Mouse (Mus musculus): ENCODE measurements at regions not wholly inside any gene's neighbourhood (a gene's known extent, or its start where the extent isn't known, plus 50 kb on each side); places are given as distances from the start of the nearest gene placed in this dataset.
A peak's percentile ranks its signal among the peaks of the same experiment; 100 is the strongest.

GRCm38 (mm10) chr6:13305873-13306272, 81.1 kb upstream of the Vwde start:
- DNase-seq (ENCODE audit: low read depth, low spot score), result no peak

DNA sequence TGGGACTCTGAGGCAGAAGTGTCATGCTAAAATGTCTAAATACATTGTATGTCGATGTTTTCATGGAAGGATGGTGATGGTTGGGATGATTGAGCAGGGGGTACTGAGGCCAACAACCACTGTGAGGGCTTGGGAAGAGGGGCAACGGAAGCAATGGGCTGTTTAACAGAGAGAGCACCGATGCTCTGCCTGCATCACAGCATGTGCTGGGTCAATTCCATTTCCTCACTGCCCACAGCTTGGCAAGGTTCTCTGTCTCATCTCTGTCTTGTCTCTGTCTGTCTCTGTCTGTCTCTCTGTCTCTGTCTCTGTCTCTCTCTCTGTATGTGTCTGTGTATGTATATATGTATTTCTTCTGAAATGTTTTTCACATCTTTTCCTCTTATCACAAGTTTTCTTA, 73.4 kb upstream of the Vwde start:
- DNase-seq (ENCODE audit: low read depth, low spot score), result no peak

GRCm38 (mm10) chr6:13297110-13297509, 72.3 kb upstream of the Vwde start:
- no peak for DNase-seq (ENCODE audit: low read depth, low spot score)

- DNase-seq (ENCODE audit: low read depth, low spot score), result no peak
These were observed 71.3 kb upstream of the Vwde start for GRCm38 (mm10) chr6:13296041-13296440.

DNA sequence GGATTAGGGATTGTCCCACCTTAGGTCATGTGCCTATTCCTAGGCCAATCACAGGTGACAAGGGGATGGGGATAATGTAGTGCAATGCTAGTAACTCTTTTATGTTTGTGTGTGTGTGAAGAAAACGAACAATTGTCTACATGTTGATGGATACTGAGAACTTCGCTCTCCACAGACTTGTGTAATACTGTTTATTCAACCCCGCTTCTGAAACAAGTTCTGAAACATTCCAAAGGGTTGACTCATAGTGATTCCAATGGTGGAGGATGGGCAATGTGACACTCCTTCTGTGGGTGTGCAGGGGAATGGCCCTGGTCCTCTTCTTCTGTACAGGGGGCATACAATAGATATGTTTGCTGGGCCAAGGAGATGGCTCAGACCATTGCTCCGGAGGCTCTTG, 69.6 kb upstream of the Vwde start:
- no peak for DNase-seq (ENCODE audit: low read depth, low spot score)

DNA sequence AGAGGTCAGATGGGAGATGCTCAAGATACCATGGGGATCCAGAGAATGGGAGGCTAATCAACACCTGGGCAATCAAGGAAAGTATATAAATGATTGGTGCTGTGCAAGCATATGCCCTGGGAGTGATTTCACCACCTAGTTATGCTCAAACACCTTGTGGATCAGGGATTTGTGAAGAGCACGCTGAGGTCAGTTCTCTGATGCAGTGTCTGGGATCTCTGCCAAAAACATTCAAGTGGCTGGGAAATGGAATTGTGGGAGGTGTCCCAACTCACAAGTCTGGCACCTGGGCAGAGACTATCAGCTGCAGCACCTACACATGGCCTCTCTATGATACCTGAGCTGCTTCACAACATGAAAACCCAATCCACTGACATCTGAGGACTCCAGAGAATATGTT, 63.7 kb upstream of the Vwde start:
- no peak for DNase-seq (ENCODE audit: low read depth, low spot score)

DNA sequence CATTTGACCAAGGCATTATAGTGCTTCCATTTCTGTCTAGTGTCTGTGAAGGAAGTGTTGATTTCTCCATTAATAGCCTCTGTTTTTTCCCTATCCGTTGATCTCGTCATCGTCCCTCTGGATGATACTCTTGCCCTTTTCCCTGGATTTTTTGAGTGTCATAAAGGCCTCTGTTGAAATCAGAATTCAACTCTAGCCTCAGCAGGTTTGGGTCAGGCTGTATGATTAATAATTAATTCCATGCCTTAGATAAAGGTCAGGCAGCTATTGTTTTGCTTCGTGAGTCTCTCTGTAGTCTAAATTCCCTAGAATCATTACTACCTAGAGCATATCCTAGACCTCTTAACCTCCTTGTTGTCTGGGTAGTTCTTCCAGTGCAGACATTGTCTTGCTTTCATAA, 63.0 kb upstream of the Vwde start:
- DNase-seq (ENCODE audit: low read depth, low spot score), result no peak

DNA sequence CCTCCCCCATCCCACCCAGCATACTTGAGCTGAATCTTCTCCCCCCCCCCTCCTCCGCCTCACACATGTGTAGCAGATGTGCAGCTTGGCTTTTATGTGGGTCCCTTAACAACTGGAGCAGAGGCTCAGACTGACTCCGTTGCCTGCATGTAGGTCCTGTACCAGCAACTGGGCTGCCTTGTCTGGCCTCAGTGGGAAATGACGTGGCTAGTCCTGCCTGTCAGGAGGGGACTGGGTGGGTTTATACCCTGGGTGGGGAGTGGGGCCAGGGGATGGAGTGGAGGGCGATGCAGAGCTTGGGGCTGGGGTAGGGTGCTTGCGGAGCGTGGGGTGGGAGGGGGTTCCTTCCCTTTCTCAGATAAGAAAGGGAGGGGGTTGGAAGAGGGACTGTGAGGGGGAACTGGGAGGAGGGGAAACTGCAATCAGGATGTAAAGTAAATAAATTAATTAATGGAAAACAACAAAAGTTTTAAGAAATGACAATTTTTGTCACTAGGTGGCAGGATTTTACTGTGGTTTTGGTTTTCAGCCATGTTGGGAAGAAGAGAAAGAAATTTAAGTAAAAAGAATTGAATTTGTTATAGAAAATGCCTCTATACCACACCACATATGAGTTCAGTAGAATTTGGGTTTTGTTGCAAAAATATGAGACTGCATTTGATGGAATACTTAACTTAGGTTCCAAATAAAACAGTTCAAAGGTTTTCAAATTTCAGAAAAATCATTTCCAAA, 61.9 kb upstream of the Vwde start:
- DNase-seq (ENCODE audit: low read depth, low spot score), result no peak

- peak; percentile 61 for DNase-seq (ENCODE audit: low read depth, low spot score)
These were observed 56.1 kb upstream of the Vwde start for GRCm38 (mm10) chr6:13280835-13281234.
